Mouse (Mus musculus): ENCODE measurements at regions not wholly inside any gene's neighbourhood (a gene's known extent, or its start where the extent isn't known, plus 50 kb on each side); places are given as distances from the start of the nearest gene placed in this dataset.
A peak's percentile ranks its signal among the peaks of the same experiment; 100 is the strongest.

DNA sequence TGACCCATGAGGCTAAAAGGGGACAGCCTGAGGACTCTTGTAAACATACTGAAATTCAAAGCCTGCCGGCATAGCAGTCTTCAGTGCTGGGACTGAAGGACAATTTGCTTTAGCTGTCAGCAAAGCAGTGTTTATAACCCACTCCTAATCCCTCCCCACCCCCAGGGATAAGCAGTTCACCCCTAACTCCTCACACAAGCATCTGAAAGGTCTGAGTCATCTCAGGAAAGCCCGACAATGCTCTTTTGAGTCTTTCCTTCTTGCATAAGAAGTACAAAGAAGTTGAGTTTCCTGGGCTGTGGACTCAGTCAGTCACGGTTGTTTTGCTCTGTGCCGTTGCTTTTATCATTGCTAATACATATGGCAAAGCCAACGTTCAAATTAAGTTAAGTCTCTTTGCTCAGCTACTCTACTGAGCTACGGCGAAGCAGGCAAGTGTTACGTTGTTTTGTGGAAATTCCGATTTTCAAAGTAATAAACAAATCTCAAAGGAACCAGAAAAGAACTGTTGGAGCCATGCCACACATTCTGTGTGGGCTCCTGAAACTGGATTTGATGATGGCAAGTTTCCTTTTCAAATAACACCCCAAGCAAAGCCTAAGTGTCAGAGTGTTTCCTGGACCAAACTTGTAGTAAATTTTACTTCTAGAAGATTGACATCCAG is 486.1 kb upstream of the Mpdz start:
- H3K4me1 ChIP-seq (ENCODE audit: control insufficient read depth, insufficient read depth, insufficient read length, low read length): peaks cover 5% of the 10 kb centered on the region
- H3K4me3 ChIP-seq (ENCODE audit: insufficient read depth, low read depth, low read length): no peak overlapping the region
- no peak overlapping the region for H3K27ac ChIP-seq (replicated peaks; ENCODE audit: low read depth, low read length)

DNA sequence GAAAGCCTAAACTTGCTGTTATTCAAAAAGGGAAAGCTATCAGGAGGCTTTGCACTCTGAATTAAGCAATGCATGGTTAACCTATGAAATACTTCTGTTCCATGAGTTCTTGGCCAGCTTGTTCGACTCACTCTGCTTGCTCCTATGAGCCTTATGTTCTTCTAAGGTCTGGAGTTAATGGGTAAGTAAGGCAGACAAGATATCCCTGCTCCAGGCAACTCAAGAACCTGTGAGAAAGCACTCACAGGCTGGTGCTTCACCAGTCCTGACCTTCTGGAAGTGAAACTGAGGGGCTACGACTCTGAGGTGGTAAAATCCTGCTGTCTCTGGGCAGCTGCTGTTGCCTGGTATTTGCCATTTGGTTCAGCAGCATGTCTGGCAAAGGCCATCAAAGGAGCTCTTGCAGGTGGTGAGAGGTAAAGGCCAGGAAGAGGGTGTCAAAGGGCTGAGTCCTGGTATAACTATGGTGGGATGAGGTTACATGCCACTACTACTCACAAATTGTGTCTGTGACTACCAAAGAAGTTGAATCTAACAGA is 484.6 kb upstream of the Mpdz start:
- Histone ChIP-seq H3K27ac (replicated peaks; ENCODE audit: low read depth, low read length) (no peak overlapping the region), H3K4me3 (ENCODE audit: insufficient read depth, low read depth, low read length) (no peak overlapping the region), H3K4me1 (ENCODE audit: control insufficient read depth, insufficient read depth, insufficient read length, low read length) (peaks cover 5% of the 10 kb centered on the region)

DNA sequence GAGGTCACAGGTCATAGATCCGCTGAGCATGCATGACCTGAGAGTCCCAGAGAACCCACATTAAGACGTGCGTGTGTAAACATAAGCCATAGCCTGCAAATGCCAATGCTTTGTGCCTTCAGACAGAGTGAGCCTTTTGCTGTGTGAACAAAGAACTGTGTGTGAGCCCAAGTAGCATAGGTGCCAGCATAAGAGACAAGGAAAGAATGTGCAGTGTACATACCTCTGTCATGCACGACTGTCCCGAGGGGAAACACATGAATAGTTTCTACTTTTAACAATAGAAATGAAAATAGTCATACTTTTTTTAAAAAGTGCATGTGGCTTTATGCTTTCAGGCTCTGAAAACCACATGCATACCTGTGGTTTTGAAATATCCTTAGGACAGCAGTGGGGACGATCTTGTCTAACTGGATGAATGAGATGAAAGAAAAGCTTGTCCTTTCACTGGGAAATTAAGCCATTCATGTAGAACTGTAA is 484.1 kb upstream of the Mpdz start:
- H3K4me1 ChIP-seq (ENCODE audit: control insufficient read depth, insufficient read depth, insufficient read length, low read length): peaks cover 5% of the 10 kb centered on the region
- no peak overlapping the region for H3K27ac ChIP-seq (replicated peaks; ENCODE audit: low read depth, low read length)
- H3K4me3 ChIP-seq (ENCODE audit: insufficient read depth, low read depth, low read length): no peak overlapping the region

DNA sequence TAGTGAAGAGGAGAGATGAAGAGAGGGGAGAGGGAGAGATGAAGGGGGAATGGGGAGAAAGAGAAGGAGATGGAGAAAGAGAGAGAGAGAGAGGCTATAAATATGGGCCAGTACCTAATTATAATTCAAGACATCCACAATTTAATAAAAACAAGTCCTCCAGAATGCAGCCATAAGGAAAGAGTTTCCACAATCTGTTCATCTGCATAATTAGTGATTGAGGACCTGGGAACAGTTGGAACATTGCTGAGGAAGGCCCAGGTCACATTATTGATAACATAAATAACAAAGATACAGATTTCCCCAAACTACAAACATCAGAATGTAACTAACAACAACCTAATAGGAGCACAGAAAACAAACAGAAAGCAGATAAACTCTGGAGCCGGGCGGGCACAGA is 483.0 kb upstream of the Mpdz start:
- no peak overlapping the region for H3K4me3 ChIP-seq (ENCODE audit: insufficient read depth, low read depth, low read length)
- peaks cover 5% of the 10 kb centered on the region for H3K4me1 ChIP-seq (ENCODE audit: control insufficient read depth, insufficient read depth, insufficient read length, low read length)
- H3K27ac ChIP-seq (replicated peaks; ENCODE audit: low read depth, low read length): no peak overlapping the region

DNA sequence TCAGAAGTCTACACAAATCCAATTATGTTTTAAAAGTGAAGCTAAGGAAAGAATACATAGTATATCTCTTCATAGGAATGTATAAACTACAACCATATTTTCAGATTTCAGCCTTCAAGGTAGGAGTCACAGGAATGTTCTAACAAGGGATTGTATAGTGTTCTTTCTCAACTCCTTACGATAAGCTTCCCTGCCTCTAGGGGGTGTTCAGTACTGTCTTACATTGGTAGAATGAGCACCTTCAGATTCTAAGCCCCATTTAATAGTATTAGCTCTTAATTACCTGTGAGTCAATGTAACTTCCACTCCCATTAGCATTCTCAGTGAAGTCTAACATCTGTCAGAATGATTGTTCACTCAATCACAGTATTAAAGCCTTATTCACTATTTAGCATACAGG is 481.5 kb upstream of the Mpdz start:
- H3K4me3 ChIP-seq (ENCODE audit: insufficient read depth, low read depth, low read length): no peak overlapping the region
- no peak overlapping the region for H3K27ac ChIP-seq (replicated peaks; ENCODE audit: low read depth, low read length)
- peaks cover 5% of the 10 kb centered on the region for H3K4me1 ChIP-seq (ENCODE audit: control insufficient read depth, insufficient read depth, insufficient read length, low read length)

DNA sequence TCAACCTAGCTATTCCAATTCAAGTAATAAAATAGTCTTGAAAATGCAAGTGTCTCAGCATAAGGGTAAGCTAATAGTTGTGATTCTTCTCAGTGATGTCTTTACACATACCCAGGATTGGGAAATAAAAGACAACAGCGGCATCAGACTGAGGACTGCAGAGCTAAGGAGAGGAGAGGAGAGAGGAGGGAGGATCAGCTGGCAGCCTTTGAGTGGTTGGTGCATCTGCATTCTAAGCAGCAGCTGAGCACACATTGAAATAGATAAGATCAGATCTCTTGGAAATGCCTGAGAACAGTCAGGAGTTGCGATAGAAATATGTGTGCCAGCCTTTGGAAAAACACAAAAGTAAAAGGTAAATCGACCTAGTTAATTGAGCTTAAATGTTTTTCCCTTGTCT is 480.3 kb upstream of the Mpdz start:
- H3K4me3 ChIP-seq (ENCODE audit: insufficient read depth, low read depth, low read length): no peak overlapping the region
- peaks cover 3% of the 10 kb centered on the region; the same call in 1 of the 2 replicates for H3K4me1 ChIP-seq (ENCODE audit: control insufficient read depth, insufficient read depth, insufficient read length, low read length)
- H3K27ac ChIP-seq (replicated peaks; ENCODE audit: low read depth, low read length): no peak overlapping the region

DNA sequence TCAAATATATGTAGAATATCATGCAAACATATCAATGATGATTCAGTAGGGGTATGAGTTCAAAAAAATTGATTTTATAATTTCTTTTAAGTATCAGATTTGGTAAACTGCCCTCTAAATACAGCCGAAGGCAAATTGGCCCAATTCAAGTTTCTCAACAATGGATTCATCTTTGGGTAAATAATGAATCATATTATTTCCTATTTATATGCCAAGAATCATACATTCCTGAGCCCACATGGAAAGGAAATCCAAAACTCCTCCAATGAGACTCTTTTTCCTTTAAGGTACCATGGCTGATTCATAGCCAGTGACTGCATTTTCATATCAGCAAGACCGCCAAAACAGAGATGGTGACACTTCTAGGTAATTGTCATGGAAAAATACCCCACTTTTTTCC is 472.4 kb upstream of the Mpdz start:
- no peak overlapping the region for H3K4me3 ChIP-seq (ENCODE audit: insufficient read depth, low read depth, low read length)
- H3K4me1 ChIP-seq (ENCODE audit: control insufficient read depth, insufficient read depth, insufficient read length, low read length): no peaks in the 10 kb centered on the region
- H3K27ac ChIP-seq (replicated peaks; ENCODE audit: low read depth, low read length): no peak overlapping the region

DNA sequence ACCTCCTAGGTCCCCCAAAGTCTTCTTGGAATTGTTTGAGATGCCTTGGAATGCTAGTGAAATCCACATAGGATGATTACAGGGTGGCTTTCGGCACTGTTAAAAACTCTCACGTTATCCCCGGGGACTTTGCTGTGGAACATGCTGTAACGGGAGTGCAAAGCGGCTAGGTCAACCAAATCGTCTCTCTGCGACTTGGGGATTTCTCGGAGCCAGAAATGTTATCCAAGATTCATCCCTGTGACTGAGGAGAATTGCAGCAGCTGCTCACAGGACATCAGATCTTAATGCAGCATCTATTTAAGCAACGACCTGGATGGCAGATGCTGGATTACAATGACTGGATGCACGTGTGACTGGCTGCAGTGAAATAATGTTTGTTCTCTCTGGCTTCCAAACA is 470.7 kb upstream of the Mpdz start:
- no peak overlapping the region for H3K4me3 ChIP-seq (ENCODE audit: insufficient read depth, low read depth, low read length)
- H3K4me1 ChIP-seq (ENCODE audit: control insufficient read depth, insufficient read depth, insufficient read length, low read length): no peaks in the 10 kb centered on the region
- peak overlapping the region; percentile 45; the same call in 1 of the 2 replicates for H3K27ac ChIP-seq (replicated peaks; ENCODE audit: low read depth, low read length)

DNA sequence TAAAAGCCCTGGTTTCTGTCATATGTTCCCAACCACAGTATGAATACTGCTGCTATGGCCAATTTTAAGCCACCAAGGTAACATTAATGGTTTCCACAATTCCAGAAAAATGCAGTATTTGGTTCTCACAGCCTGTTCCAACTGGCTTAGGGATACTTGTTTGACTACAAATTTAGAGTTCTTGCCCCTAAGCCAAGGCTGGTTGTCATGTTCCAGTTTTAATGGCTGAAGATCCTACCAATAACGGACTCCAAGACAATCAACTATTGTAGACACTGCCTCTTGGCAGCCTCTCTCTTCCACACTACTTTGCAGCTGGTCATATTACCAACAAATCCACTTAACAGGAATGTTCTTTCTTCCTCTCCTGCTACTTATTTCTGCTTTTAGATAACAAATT is 470.0 kb upstream of the Mpdz start:
- Histone ChIP-seq H3K4me1 (ENCODE audit: control insufficient read depth, insufficient read depth, insufficient read length, low read length) (no peaks in the 10 kb centered on the region), H3K27ac (replicated peaks; ENCODE audit: low read depth, low read length) (peak overlapping the region; percentile 45; the same call in 1 of the 2 replicates), H3K4me3 (ENCODE audit: insufficient read depth, low read depth, low read length) (no peak overlapping the region)

DNA sequence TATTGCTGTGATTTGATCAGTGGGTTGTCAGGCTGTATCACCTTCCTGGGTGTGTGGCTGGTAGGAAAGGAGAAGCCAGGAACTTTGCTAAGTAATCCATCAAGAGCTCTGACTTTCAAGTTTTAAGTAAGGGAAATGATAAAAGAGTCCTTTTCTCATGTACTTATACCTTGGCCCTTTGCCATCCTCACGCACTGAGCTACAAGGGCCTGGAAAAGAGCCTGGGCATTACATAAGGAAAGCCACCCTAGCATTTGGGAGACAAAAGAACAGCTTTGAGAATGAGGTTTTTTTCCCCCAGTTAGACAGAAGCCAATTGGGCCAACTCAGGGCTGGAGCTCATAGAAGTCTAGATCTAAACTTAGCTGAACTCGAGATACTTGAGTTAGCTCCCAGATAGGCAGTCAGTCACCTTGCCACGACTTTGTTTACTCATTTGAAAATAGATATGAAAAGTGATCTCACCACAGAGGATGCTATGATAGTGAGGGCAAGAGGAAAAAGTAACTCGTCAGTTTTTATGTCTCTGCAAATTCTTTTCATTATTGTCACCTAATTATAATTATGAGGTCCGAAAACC is 457.4 kb upstream of the Mpdz start:
- H3K4me1 ChIP-seq (ENCODE audit: control insufficient read depth, insufficient read depth, insufficient read length, low read length): no peaks in the 10 kb centered on the region; the same call in 1 of the 2 replicates
- peak overlapping the region; percentile 95 for H3K27ac ChIP-seq (replicated peaks; ENCODE audit: low read depth, low read length)
- no peak overlapping the region for H3K4me3 ChIP-seq (ENCODE audit: insufficient read depth, low read depth, low read length)

DNA sequence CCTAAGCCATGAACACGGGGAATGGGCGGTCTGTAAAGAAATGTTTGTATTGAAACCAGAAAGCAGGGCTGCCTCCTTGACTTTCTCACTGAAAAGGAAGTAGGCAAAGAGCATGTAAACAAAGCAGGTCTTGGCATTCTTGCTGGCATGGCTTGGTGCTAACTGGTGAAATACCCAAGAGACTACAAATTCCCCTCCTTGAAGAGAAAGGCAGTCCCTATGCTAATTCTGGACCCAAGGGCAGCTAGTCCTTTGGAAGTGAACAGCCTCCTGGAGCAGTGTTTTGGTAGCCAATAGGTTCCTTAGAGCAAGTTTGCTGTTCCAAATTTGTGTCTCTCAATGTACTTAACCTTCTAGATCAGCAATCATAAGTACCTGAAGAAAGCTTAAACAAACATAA is 456.0 kb upstream of the Mpdz start:
- Histone ChIP-seq H3K4me3 (ENCODE audit: insufficient read depth, low read depth, low read length) (no peak overlapping the region), H3K27ac (replicated peaks; ENCODE audit: low read depth, low read length) (peak overlapping the region; percentile 78), H3K4me1 (ENCODE audit: control insufficient read depth, insufficient read depth, insufficient read length, low read length) (no peaks in the 10 kb centered on the region; the same call in 1 of the 2 replicates)

DNA sequence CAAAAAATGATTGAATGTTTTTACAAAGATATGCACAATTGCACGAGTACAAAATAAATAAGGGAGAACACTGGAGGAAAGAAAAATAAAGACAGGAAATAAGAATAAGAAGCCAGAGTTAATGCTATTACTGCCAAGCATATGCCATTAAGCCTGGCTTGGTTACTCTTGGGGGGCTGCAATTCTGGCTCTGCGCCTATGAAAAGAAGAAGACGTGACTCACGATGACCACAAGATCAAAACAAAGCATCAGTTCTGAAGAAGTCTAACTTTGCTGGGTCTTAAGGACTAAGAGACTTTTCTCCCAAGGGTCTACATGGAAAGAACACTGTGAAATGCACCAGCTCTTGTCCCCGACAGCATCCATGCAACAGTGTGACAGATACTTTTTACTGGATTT is 454.8 kb upstream of the Mpdz start:
- H3K4me3 ChIP-seq (ENCODE audit: insufficient read depth, low read depth, low read length): no peak overlapping the region
- H3K4me1 ChIP-seq (ENCODE audit: control insufficient read depth, insufficient read depth, insufficient read length, low read length): no peaks in the 10 kb centered on the region; the same call in 1 of the 2 replicates
- H3K27ac ChIP-seq (replicated peaks; ENCODE audit: low read depth, low read length): no peak overlapping the region

DNA sequence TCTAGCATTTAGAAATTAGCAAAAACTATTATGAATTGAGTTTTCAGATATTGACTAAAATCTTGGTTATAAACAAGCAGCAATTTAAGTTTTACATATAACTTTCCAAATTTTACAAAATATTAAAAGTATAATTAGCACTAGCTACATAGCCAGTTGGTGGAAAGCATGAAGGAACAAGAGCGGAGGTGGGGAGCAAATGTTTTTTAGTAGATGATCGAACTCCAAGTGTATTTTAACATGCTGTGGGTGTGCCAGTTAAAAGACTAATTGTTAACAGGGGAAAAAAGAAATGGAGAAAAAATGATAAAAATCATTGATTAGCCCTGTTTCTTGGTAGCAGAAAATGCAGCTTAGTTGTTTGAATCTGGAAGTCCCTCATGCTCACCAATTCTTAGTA is 426.3 kb upstream of the Mpdz start:
- Histone ChIP-seq H3K27ac (replicated peaks; ENCODE audit: low read depth, low read length) (no peak overlapping the region), H3K4me1 (ENCODE audit: control insufficient read depth, insufficient read depth, insufficient read length, low read length) (no peaks in the 10 kb centered on the region), H3K4me3 (ENCODE audit: insufficient read depth, low read depth, low read length) (no peak overlapping the region)

DNA sequence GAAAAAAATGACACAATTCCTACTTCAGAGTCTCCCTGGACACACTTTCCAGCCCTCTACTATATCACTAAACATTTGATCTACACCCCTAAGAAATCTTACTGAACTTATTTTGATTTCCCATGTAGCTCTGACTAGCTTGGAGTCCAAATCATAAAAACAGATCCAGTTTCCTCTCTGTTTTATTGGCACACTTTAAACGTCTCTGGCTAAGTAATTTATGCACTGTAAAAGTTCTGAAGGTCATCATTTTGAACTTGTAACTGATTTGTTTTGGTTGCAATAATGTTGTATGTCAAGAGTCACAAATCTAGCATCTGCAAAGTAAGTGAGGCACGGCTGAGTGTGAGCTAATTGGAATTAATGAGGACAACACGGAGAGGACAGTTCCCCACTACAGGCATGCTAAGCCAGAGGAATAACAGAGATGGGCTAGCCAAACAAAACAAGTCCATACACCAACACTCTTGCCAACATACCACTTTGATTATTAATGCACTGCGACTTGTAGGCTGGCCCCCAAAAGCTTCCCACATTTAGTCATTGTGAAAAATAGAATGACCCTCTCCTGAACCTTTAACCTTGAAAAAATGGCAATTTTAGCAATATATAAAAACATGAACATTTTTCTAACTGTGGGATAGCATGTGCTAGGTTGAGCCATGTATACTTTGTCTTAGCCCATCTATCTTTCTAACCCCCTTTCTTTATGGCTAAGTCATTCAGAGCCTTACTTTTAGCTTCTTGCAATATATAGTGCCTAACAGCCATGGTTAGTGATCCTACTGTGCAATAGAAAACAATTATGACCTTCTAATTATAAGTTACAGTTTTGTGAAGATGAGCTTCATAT is 399.3 kb upstream of the Mpdz start:
- Histone ChIP-seq H3K4me3 (ENCODE audit: insufficient read depth, low read depth, low read length) (no peak overlapping the region), H3K4me1 (ENCODE audit: control insufficient read depth, insufficient read depth, insufficient read length, low read length) (no peaks in the 10 kb centered on the region; the same call in 1 of the 2 replicates), H3K27ac (replicated peaks; ENCODE audit: low read depth, low read length) (no peak overlapping the region)

DNA sequence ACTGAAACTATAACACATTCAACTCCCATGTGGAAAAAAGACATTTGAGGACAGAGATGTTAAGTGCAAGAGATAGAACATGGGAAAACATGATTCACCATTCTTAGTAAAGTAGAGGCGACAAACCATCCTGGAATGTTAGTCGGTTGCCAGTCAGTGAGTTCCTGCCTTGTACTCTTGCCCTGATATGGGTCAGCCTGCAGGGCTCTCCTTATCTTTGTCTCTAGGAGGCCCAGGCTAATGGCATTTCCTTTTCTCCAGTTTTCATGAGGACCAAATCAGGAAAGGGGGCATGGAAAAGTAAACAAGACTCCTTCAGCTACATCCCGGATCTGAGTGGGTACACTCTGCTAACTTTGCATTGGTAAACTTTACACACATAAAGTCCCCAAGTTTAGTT is 387.4 kb upstream of the Mpdz start:
- no peak overlapping the region for H3K27ac ChIP-seq (replicated peaks; ENCODE audit: low read depth, low read length)
- H3K4me1 ChIP-seq (ENCODE audit: control insufficient read depth, insufficient read depth, insufficient read length, low read length): peaks cover 2% of the 10 kb centered on the region; the same call in 1 of the 2 replicates
- H3K4me3 ChIP-seq (ENCODE audit: insufficient read depth, low read depth, low read length): no peak overlapping the region

Measured in brown adipose tissue, adult 24 weeks (tissue).